Mouse (Mus musculus) embryo, embryonic 9.5 days (tissue): ENCODE measurements around the gene Cacna1b.
A peak's percentile ranks its signal among the peaks of the same experiment; 100 is the strongest.

Experiments used
- DNase-seq: peaks from one replicate; pipeline ENCODE4 v3.0.0-alpha.2; 2017; ENCODE audit errors: extremely low spot score

Gene Cacna1b

GRCm38 (mm10) chr2:24719645-24720379, 43.1 kb downstream of the Cacna1b start:
- DNase-seq, result no peak

- no peak for DNase-seq
These were observed 44.0 kb downstream of the Cacna1b start for GRCm38 (mm10) chr2:24718906-24719305.

- DNase-seq, result no peak
These were observed 45.0 kb downstream of the Cacna1b start for GRCm38 (mm10) chr2:24717963-24718362.

- DNase-seq, result no peak
These were observed 45.5 kb downstream of the Cacna1b start for GRCm38 (mm10) chr2:24717461-24717860.

GRCm38 (mm10) chr2:24705929-24706328, 57.0 kb downstream of the Cacna1b start:
- DNase-seq, result no peak

GRCm38 (mm10) chr2:24702208-24702957, 60.6 kb downstream of the Cacna1b start:
- no peak for DNase-seq

GRCm38 (mm10) chr2:24697281-24697980, 65.5 kb downstream of the Cacna1b start:
- no peak for DNase-seq

- no peak for DNase-seq
These were observed 70.6 kb downstream of the Cacna1b start for GRCm38 (mm10) chr2:24692371-24692770.

- DNase-seq, result no peak
These were observed 72.6 kb downstream of the Cacna1b start for GRCm38 (mm10) chr2:24690356-24690755.

GRCm38 (mm10) chr2:24685347-24685746, 77.6 kb downstream of the Cacna1b start:
- DNase-seq, result no peak

- no peak for DNase-seq
These were observed 78.2 kb downstream of the Cacna1b start for GRCm38 (mm10) chr2:24684796-24685195.

- DNase-seq, result no peak
These were observed 79.7 kb downstream of the Cacna1b start for GRCm38 (mm10) chr2:24683266-24683665.

GRCm38 (mm10) chr2:24680731-24681130, 82.2 kb downstream of the Cacna1b start:
- DNase-seq, result no peak

- DNase-seq, result no peak
These were observed 82.8 kb downstream of the Cacna1b start for GRCm38 (mm10) chr2:24680176-24680575.

- peak; percentile 66 for DNase-seq
These were observed 83.8 kb downstream of the Cacna1b start for GRCm38 (mm10) chr2:24679012-24679651.

- no peak for DNase-seq
These were observed 84.4 kb downstream of the Cacna1b start for GRCm38 (mm10) chr2:24678538-24678937.

- DNase-seq, result no peak
These were observed 84.8 kb downstream of the Cacna1b start for GRCm38 (mm10) chr2:24678110-24678509.

- DNase-seq, result no peak
These were observed 85.3 kb downstream of the Cacna1b start for GRCm38 (mm10) chr2:24677629-24678028.

- DNase-seq, result no peak
These were observed 88.4 kb downstream of the Cacna1b start for GRCm38 (mm10) chr2:24674432-24675006.

- DNase-seq, result no peak
These were observed 94.4 kb downstream of the Cacna1b start for GRCm38 (mm10) chr2:24668598-24668997.

GRCm38 (mm10) chr2:24664678-24665257, 98.2 kb downstream of the Cacna1b start:
- DNase-seq, result peak; percentile 39
